Mouse (Mus musculus) kidney, adult 18-20 months (tissue): ENCODE data around the gene Aldh3b1.
A peak's percentile ranks its signal among the peaks of the same experiment; 100 is the strongest.

Experiments used
- DNase-seq: peaks from one replicate; pipeline ENCODE4 v3.0.0; 2021

Aldh3b1 gene

GRCm38 (mm10) chr19:3910206-3910605, 19.4 kb downstream of the Aldh3b1 start:
- DNase-seq = no peak

- DNase-seq = no peak
These were observed 21.5 kb downstream of the Aldh3b1 start for GRCm38 (mm10) chr19:3907876-3908660.

GRCm38 (mm10) chr19:3906795-3907786, 22.5 kb downstream of the Aldh3b1 start, which contains the start of gene Tcirg1:
Tcirg1 (minus strand) TSS chr19:3907133.
- DNase-seq = peak; percentile 90

- no peak for DNase-seq
These were observed 23.3 kb downstream of the Aldh3b1 start for GRCm38 (mm10) chr19:3906326-3906725.

GRCm38 (mm10) chr19:3905261-3905969, 24.2 kb downstream of the Aldh3b1 start:
- DNase-seq = peak; percentile 40

GRCm38 (mm10) chr19:3904363-3904675, 25.3 kb downstream of the Aldh3b1 start:
- no peak for DNase-seq

- no peak for DNase-seq
These were observed 25.8 kb downstream of the Aldh3b1 start for GRCm38 (mm10) chr19:3903648-3904362.

GRCm38 (mm10) chr19:3902966-3903365, 26.6 kb downstream of the Aldh3b1 start:
- no peak for DNase-seq

- no peak for DNase-seq
These were observed 30.0 kb downstream of the Aldh3b1 start for GRCm38 (mm10) chr19:3899618-3900017.

- DNase-seq = no peak
These were observed 30.7 kb downstream of the Aldh3b1 start for GRCm38 (mm10) chr19:3898952-3899351.

- DNase-seq = no peak
These were observed 32.1 kb downstream of the Aldh3b1 start for GRCm38 (mm10) chr19:3897557-3897956.

GRCm38 (mm10) chr19:3896208-3896607, 33.4 kb downstream of the Aldh3b1 start:
- DNase-seq = no peak

GRCm38 (mm10) chr19:3895171-3895631, 34.4 kb downstream of the Aldh3b1 start:
- DNase-seq = no peak

- no peak for DNase-seq
These were observed 35.3 kb downstream of the Aldh3b1 start for GRCm38 (mm10) chr19:3894294-3894693.

GRCm38 (mm10) chr19:3893545-3894116, 36.0 kb downstream of the Aldh3b1 start:
- no peak for DNase-seq

- DNase-seq = no peak
These were observed 39.4 kb downstream of the Aldh3b1 start for GRCm38 (mm10) chr19:3890181-3890580.

GRCm38 (mm10) chr19:3889096-3889495, 40.5 kb downstream of the Aldh3b1 start:
- DNase-seq = no peak

- DNase-seq = no peak
These were observed 45.1 kb downstream of the Aldh3b1 start for GRCm38 (mm10) chr19:3884325-3884990.

- no peak for DNase-seq
These were observed 47.4 kb downstream of the Aldh3b1 start for GRCm38 (mm10) chr19:3882214-3882613.

- DNase-seq = peak; percentile 45
These were observed 49.4 kb downstream of the Aldh3b1 start for GRCm38 (mm10) chr19:3880054-3880848.
